Mouse (Mus musculus): Measurements from ENCODE around the gene Tk1. TPM values are rescaled to one million over a fixed set of nuclear protein-coding genes. Genes with fewer than 3 reads are reported as not detected.

The Tk1 gene
- polyA plus RNA-seq, 1 experiment from 2014 or later, result 12.4 TPM

GRCm38 (mm10) chr11:117780199-117780515 is 45.7 kb downstream of the Tk1 start:
- no peaks in the 10 kb centered on the region for H3K9me3 ChIP-seq (ENCODE audit: low read length)
- DNase-seq (ENCODE audit: low spot score) (no peak), ATAC-seq (no peak)
- H3K9ac ChIP-seq (replicated peaks; ENCODE audit: low read depth), result peak overlapping the region; percentile 75
- peak overlapping the region; percentile 87 for H3K4me2 ChIP-seq (replicated peaks; ENCODE audit: low read depth, low read length)
- H3K36me3 ChIP-seq (ENCODE audit: insufficient read depth, low read length), result no peaks in the 10 kb centered on the region
- H3K27ac ChIP-seq (ENCODE audit: low read length), result peak overlapping the region; percentile 98
- peak overlapping the region; percentile 57 for H3K4me3 ChIP-seq (ENCODE audit: low read depth, low read length)
- TF ChIP-seq CTCF (IDR thresholded peaks at IDR 0.05) (no peak), EP300 (IDR thresholded peaks at IDR 0.05) (no peak)
- no peaks in the 10 kb centered on the region for H3K27me3 ChIP-seq (replicated peaks; ENCODE audit: insufficient read depth, low read length)
- peaks cover 30% of the 10 kb centered on the region; the same call in 1 of the 2 replicates for H3K4me1 ChIP-seq (ENCODE audit: insufficient read depth, low read depth, low read length)
- WGBS, result under 1% methylated on average over 17 of the region's 17 CpGs

GRCm38 (mm10) chr11:117779434-117780198 is 46.3 kb downstream of the Tk1 start:
- H3K4me2 ChIP-seq (replicated peaks; ENCODE audit: low read depth, low read length), result peak overlapping the region; percentile 87
- DNase-seq (ENCODE audit: low spot score) (peak; percentile 90), ATAC-seq (peak; percentile 54)
- H3K4me1 ChIP-seq (ENCODE audit: insufficient read depth, low read depth, low read length), result peaks cover 30% of the 10 kb centered on the region; the same call in 1 of the 2 replicates
- no peaks in the 10 kb centered on the region for H3K36me3 ChIP-seq (ENCODE audit: insufficient read depth, low read length)
- peak overlapping the region; percentile 98 for H3K27ac ChIP-seq (ENCODE audit: low read length)
- H3K27me3 ChIP-seq (replicated peaks; ENCODE audit: insufficient read depth, low read length), result no peaks in the 10 kb centered on the region
- H3K9ac ChIP-seq (replicated peaks; ENCODE audit: low read depth), result peak overlapping the region; percentile 75
- H3K9me3 ChIP-seq (ENCODE audit: low read length), result no peaks in the 10 kb centered on the region
- TF ChIP-seq EP300 (IDR thresholded peaks at IDR 0.05), result peak; percentile 88; the same call in 1 of the 2 replicates
- TF ChIP-seq CTCF (IDR thresholded peaks at IDR 0.05), result no peak
- 3% methylated on average over 34 of the region's 38 CpGs for WGBS
- H3K4me3 ChIP-seq (ENCODE audit: low read depth, low read length), result peak overlapping the region; percentile 57

- peak; percentile 82 for DNase-seq (ENCODE audit: low spot score)
- peak; percentile 8 for ATAC-seq
- Histone ChIP-seq H3K4me2 (replicated peaks; ENCODE audit: low read depth, low read length) (peak overlapping the region; percentile 87), H3K9me3 (ENCODE audit: low read length) (no peaks in the 10 kb centered on the region), H3K4me3 (ENCODE audit: low read depth, low read length) (peak overlapping the region; percentile 57; the same call in 1 of the 2 replicates), H3K36me3 (ENCODE audit: insufficient read depth, low read length) (no peaks in the 10 kb centered on the region), H3K27ac (ENCODE audit: low read length) (peak overlapping the region; percentile 98), H3K4me1 (ENCODE audit: insufficient read depth, low read depth, low read length) (peaks cover 30% of the 10 kb centered on the region; the same call in 1 of the 2 replicates), H3K9ac (replicated peaks; ENCODE audit: low read depth) (peak overlapping the region; percentile 75; the same call in 1 of the 2 replicates), H3K27me3 (replicated peaks; ENCODE audit: insufficient read depth, low read length) (no peaks in the 10 kb centered on the region)
- WGBS, result 37% methylated on average over 12 of the region's 12 CpGs
- TF ChIP-seq CTCF (IDR thresholded peaks at IDR 0.05), result no peak
- no peak for TF ChIP-seq EP300 (IDR thresholded peaks at IDR 0.05)
Measured at GRCm38 (mm10) chr11:117778851-117779433, 47.0 kb downstream of the Tk1 start.

- Histone ChIP-seq H3K4me2 (replicated peaks; ENCODE audit: low read depth, low read length) (peak overlapping the region; percentile 87), H3K36me3 (ENCODE audit: insufficient read depth, low read length) (0 out of 2 replicates have a peak, but pooled peaks cover 4% of the 10 kb centered on the region), H3K4me3 (ENCODE audit: low read depth, low read length) (no peak overlapping the region), H3K9ac (replicated peaks; ENCODE audit: low read depth) (no peak overlapping the region), H3K4me1 (ENCODE audit: insufficient read depth, low read depth, low read length) (peaks cover 23% of the 10 kb centered on the region; the same call in 1 of the 2 replicates), H3K9me3 (ENCODE audit: low read length) (no peaks in the 10 kb centered on the region), H3K27ac (ENCODE audit: low read length) (no peak overlapping the region; the same call in 1 of the 2 replicates), H3K27me3 (replicated peaks; ENCODE audit: insufficient read depth, low read length) (no peaks in the 10 kb centered on the region)
- 84% methylated on average over 11 of the region's 11 CpGs for WGBS
- ATAC-seq, result no peak
- DNase-seq (ENCODE audit: low spot score), result no peak
- TF ChIP-seq CTCF (IDR thresholded peaks at IDR 0.05) (no peak), EP300 (IDR thresholded peaks at IDR 0.05) (no peak)
Measured at GRCm38 (mm10) chr11:117778031-117778430, 47.9 kb downstream of the Tk1 start.

GRCm38 (mm10) chr11:117777111-117777510 is 48.8 kb downstream of the Tk1 start:
- Histone ChIP-seq H3K36me3 (ENCODE audit: insufficient read depth, low read length) (0 out of 2 replicates have a peak, but pooled peaks cover 4% of the 10 kb centered on the region), H3K27ac (ENCODE audit: low read length) (no peak overlapping the region), H3K4me3 (ENCODE audit: low read depth, low read length) (no peak overlapping the region), H3K4me2 (replicated peaks; ENCODE audit: low read depth, low read length) (no peak overlapping the region), H3K27me3 (replicated peaks; ENCODE audit: insufficient read depth, low read length) (no peaks in the 10 kb centered on the region), H3K9me3 (ENCODE audit: low read length) (no peaks in the 10 kb centered on the region), H3K4me1 (ENCODE audit: insufficient read depth, low read depth, low read length) (peaks cover 21% of the 10 kb centered on the region; the same call in 1 of the 2 replicates), H3K9ac (replicated peaks; ENCODE audit: low read depth) (no peak overlapping the region)
- ATAC-seq (no peak), DNase-seq (ENCODE audit: low spot score) (no peak)
- whole genome bisulfite sequencing, result 77% methylated on average over 5 of the region's 5 CpGs
- TF ChIP-seq CTCF (IDR thresholded peaks at IDR 0.05), result no peak
- TF ChIP-seq EP300 (IDR thresholded peaks at IDR 0.05), result no peak

GRCm38 (mm10) chr11:117776085-117776792 is 49.7 kb downstream of the Tk1 start:
- Histone ChIP-seq H3K4me3 (ENCODE audit: low read depth, low read length) (no peak overlapping the region), H3K4me1 (ENCODE audit: insufficient read depth, low read depth, low read length) (peaks cover 14% of the 10 kb centered on the region; the same call in 1 of the 2 replicates), H3K27me3 (replicated peaks; ENCODE audit: insufficient read depth, low read length) (no peaks in the 10 kb centered on the region), H3K27ac (ENCODE audit: low read length) (no peak overlapping the region), H3K9me3 (ENCODE audit: low read length) (no peaks in the 10 kb centered on the region), H3K4me2 (replicated peaks; ENCODE audit: low read depth, low read length) (no peak overlapping the region), H3K9ac (replicated peaks; ENCODE audit: low read depth) (no peak overlapping the region), H3K36me3 (ENCODE audit: insufficient read depth, low read length) (peaks cover 4% of the 10 kb centered on the region; the same call in 1 of the 2 replicates)
- DNase-seq (ENCODE audit: low spot score), result no peak
- WGBS, result 93% methylated on average over 14 of the region's 14 CpGs
- TF ChIP-seq CTCF (IDR thresholded peaks at IDR 0.05) (no peak), EP300 (IDR thresholded peaks at IDR 0.05) (no peak)
- ATAC-seq, result no peak

All from lung, postnatal 0 days (tissue).